Mouse (Mus musculus): Measurements from ENCODE around the gene Cep97.
"Not testable (repeated sequence)": the region's sequence is repeated elsewhere in the genome, so short reads cannot be mapped to it uniquely, and the experiment has no call there.

Gene Cep97

DNA sequence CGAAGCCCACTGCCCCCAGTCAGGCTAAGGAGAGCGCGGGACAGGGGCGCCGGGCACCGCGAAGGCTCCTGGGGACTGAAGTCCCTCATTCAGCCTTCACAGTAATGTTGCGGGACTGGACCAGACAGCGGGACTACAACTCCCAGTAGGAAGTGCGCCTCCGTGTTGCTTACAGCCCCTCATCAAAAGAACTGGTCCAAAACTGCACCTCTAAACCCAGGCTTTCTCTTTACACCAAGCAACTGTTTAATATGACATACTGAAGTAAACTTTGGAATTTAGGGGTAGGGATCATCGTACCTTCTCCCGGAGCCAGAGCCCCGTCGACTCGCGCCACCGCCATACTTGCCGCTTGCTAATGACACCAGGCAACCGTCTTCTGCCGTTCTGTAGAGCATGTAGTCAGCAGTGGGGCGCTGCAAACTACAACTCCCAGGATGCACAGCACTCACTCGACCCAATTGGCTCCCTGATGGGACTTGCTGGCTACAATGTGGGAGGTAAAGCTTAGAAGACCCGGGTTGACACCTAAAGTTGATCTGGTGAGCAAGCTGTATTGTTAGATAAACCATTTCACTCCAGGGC lies at the start of gene Cep97:
Gene Cep97 (minus strand): TSS at position 403 of the 585 bp plus-strand sequence.
- peak; percentile 92 for DNase-seq (ENCODE audit: low read depth, low spot score)

DNA sequence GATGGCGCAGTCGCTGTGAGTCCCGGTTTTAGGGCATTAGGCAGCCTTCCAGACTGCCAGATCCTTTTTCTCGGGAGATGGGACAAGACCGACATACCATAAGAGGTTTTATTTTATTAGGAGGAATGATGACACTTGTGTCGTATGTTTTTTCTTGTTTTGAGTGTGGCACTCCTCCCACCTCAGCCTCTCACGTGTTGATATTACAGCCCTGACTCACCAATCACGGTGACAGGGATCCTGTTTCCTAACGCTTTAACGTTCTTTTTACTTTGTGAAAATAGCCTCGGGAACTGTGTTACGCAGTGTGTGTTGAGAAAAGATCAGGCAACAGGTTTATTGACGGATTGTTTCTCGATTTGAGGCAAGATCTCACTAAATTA lies 40.2 kb upstream of the Cep97 start:
- peak; percentile 28 for DNase-seq (ENCODE audit: low read depth, low spot score)

DNA sequence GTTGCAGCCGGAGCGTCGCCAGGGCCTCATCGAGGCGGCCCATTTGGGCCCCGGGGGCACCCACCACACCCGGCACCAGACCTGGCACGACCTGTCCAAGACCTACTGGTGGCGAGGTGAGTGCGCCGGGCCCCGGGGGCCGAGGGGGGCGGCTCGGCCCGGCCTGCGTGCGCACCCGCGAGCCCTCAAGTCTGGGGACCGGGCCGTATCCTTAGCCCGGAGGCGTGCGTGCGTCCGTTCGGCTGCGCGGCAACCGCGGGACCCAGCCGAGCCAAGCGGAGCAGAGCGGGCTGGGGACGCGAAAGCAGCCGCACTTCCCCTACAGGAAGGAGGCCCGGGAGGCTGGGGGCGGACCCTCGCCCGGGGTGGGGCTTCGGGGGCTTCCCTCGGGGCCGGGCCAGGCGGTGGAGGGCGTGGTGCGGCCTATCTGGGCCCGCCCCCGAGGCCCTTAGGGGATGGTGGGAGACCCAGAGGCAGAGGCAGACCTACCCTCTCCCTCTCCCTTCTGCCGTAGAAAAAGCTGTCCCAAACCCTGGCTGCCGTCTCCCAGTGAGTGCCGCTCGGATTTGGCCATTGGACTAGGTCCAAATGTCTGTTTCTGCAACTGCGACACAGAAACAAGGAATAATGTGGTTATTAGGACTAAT lies 39.7 kb upstream of the Cep97 start:
- peak; percentile 83 for DNase-seq (ENCODE audit: low read depth, low spot score)

DNA sequence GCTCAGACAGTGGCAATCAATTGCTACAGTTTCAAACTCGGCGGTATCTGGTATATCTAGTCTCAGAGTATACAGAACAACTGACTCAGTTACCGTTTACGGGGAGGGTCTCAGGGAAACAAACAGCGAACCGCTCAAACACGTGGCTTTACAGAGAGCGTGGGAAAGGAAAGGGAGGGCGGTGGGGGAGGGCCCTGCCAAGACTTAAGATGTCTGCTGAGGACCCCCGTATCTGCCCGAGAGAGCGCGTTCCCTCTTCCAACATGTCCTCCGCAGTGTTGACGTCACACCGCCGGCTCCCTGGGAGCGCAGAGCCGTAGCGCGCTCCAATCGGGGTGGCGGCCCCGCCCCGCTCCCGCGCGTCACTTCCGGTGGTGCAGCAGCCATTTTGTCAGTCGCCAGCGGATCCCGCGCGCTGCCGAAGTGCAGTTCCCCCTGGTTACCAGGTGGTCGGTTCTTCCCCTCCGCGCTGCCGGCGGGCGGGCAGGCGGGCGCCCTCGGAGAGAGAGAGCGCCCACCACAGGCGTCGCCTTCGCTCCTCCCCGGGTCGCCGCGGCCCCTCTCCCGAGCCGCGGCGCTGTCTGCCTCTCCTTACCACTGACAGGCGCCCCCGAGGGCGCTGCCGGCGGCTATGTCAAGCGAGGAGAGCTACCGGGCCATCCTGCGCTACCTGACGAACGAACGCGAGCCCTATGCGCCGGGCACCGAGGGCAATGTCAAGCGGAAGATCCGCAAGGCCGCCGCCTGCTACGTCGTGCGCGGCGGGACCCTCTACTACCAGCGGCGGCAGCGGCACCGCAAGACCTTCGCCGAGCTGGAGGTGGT lies 39.0 kb upstream of the Cep97 start, which contains the start of gene Zbtb11:
Gene Zbtb11 (plus strand): TSS at position 453 of the 825 bp plus-strand sequence.
- DNase-seq (ENCODE audit: low read depth, low spot score): peak; percentile 100

DNA sequence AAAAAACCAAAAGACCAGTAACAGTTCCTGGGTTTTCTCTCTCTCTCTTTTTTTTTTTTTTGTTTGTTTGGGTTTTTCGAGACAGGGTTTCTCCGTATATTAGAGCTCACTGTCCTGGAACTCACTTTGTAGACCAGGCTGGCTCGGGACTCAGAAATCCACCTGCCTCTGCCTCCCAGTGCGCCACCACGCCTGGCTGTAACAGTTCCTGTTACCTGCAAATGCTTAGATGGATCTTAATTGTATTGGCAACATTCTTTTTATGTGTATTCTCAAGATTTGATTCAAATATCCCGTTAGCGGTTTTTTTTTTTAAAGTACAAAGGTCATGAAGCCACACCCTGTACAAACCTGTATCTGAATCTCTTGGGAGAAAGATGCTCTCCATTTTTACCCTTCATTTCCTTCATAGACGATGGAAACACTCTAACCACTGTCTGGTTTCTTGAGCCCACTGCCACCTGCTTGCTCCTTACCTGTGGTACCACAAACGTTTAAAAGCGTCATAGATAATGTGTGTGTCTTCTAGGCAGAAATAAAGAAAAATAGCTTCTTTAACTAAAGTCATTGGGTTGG lies 38.1 kb upstream of the Cep97 start:
- no peak for DNase-seq (ENCODE audit: low read depth, low spot score)

DNA sequence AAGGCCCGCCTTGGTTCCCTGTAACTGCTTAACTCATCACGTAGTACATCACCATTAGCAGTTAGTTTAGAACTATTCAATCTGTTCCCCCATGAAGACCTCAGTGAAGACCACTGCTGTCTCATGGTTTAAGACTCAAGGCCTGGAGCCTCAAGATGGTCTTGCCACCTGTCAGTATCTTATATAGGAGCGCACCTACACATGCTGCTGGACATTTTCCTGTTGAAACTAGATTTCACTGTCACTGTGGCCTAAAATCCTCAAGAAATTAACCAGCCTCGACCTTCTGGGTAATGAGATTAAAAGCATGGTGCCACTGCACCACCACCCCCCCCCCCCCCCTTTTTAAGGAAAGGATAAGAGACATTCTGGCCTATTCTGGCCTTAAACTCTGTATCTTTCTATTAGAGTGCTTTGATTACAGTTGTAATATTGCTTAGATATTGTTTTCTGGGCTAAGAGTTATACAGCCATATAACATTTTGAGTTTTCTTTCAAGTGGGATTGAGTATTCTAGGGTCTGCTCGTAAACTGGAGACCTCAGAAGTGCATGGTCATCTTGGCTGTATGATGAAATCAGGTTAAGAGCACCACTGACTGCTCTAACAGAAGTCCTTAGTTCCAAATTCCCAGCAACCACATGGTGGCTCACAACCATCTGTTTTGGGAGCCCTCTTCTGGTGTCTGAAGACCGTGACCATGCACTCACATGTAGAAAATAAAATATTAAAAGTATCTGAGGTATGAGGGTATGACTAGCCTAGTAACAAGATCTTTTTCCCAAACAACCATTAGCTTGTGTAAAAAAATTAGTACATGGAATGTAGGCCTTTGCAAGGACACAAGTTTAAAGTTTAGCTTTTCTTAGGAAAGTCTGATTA lies 37.3 kb upstream of the Cep97 start:
- DNase-seq (ENCODE audit: low read depth, low spot score): no peak

DNA sequence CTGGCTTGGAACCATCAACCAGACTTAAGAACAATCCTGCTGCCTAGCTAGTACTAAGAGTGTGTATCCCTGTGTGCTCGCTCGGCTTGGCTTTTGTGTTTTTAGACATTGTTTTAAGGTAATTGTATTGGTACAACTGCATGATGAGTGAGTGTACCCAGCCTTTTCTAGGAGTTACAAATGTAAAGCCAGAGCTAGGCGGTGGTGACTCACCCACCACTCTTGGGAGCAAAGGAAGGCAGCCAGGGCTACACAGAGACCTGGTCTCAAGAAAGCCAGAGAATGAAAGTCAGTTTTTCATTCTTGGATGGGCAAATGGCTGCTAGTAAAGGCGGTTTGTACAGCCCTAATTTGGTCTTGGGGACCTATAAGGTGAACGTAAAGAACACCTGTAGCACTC lies 35.8 kb upstream of the Cep97 start:
- DNase-seq (ENCODE audit: low read depth, low spot score): no peak

DNA sequence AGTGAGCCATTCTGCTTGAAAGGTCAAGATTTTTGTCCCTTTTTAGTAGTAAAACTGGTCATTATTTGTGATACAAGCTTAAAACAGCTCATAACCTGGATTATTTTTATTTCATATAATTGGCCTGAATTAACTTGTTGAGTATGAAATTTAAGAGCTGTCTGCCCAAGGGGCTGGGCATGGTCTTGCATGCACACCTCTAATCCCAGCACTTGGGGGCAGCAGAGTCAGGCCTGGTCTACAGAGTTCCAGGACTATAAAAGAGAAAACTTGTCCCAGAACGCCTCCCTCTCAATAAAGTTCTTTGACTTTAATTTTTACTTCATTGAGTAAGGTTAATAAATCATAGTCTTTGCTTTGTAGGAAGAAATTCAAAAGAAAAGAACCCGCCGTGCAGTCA lies 34.5 kb upstream of the Cep97 start:
- peak; percentile 59 for DNase-seq (ENCODE audit: low read depth, low spot score)

DNA sequence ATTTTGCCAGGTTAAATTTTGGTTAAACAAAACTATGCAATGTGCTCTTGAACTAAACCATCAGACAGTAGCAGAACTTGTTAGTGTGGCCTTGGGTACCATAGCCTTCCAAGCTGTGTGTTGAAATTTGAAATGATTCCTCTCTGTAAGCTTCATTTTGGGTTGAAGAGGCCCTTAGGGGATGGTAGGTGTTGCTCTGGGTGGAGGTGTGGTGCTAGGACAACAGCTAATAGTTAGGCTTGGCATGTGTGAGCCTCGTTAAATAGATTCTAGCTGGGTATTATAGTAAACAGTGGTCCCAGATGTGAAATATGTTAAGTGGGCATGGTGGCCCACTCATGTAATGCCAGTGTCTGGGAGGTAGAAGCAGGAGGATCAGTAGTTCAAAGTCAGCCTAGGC lies 32.6 kb upstream of the Cep97 start:
- no peak for DNase-seq (ENCODE audit: low read depth, low spot score)

DNA sequence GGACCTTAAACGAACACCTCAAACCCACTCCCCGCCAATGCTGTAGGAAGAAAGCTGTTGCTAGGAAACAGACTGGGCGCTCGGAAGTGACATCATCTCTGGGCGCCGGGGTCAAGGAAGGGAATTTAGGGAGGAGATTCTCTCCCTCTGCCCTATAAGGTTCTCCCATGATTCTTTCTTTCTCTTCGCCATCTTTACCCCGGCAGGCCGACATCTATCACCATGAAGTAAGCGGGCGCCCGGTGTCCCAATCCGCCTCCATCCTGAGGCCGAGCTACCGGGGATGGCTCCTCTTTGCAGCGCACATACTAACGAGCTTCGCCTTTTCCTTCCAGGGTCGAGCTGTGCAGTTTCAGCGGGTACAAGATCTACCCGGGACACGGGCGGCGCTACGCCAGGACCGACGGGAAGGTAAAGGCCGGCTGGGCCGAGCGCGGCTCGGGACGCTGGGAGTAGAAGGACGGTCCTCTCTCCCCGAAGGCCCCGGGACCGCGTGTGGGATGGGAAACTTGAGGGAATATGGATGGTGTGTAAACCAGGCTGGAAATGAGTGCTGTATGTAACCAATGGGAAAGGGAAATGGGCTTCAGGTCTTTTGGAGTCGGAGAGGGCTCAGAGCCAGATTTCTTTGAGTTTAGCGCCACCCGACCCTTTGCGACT lies 31.7 kb upstream of the Cep97 start, which contains the start of gene Rpl24:
Gene Rpl24 (plus strand): TSS at position 64 of the 660 bp plus-strand sequence.
- DNase-seq (ENCODE audit: low read depth, low spot score): peak; percentile 95

DNA sequence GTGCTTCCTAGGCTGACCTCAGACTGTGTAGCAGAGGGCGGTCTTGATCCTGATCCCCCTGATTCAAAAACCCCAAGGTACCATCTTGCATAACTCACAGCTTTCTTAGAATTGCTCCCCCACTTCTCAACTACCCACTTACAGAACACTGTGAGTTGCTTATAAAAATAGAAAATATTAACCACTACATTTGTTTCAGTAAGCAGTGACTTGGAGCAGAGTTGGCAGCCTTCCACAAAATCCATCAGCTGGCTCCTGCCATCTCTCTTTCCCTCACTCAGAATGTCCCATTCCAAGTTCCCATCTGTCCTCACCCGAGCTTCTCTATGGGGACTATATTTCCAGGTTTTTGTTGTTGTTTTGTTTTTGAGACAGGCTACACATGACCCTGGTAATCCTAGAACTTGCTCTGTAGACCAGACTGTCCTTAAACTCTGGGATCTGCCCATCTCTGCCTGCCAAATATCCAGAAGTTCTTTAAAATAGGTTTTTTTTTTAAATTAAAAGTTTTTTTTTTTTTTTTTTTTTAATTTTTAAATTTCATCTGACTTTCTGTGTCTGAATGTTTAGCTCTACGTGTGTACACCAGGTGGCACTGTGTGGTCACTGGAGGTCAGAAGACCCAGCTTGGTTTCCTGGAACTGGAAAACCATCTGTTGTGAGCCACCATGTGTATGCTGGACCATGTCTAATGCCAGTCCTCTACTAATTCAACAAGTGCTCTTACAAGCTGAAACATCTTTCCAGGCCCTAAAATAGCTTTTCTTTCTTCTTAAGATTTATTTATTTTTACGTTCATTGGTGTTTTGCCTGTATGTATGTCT lies 29.7 kb upstream of the Cep97 start:
- peak; percentile 39 for DNase-seq (ENCODE audit: low read depth, low spot score)

DNA sequence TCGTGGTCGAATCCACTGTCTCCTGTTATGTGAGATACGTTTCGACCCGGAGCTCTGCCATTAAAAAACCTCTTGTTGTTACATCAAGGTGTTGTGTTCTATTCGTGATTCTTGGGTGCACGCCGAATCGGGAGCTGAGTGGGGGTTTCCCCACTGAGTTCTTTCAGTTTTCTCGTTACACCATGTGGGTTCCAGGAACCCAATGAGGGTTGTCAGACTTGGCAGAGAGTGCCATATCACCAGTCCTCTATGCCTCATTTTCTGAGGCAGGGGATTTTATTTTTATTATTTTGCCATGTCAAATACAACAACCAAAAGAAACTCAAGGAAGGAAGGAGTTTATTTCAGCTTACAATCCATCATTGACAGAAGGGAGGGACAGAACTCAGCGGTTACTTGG lies 28.4 kb upstream of the Cep97 start:
- not testable (repeated sequence) for DNase-seq (ENCODE audit: low read depth, low spot score)

DNA sequence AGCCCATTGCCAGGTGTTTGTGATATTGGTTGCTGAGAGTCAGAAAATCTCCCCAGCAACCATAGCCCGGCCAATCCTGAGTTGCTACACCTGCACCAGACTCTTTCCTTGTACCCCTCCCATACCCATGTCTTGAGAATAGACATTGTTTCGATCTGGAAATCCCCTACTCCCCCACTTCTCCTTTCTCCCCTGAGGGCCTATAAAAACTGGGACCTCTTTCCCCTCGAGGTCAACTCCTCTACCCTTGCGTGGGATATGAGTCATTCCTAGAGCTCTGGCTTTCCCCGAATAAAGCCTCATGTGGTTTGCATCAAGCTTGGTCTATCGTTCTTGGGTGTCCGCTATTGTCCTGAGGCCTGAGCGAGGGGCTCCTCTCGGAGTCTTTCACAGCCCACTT lies 19.5 kb upstream of the Cep97 start:
- not testable (repeated sequence) for DNase-seq (ENCODE audit: low read depth, low spot score)

DNA sequence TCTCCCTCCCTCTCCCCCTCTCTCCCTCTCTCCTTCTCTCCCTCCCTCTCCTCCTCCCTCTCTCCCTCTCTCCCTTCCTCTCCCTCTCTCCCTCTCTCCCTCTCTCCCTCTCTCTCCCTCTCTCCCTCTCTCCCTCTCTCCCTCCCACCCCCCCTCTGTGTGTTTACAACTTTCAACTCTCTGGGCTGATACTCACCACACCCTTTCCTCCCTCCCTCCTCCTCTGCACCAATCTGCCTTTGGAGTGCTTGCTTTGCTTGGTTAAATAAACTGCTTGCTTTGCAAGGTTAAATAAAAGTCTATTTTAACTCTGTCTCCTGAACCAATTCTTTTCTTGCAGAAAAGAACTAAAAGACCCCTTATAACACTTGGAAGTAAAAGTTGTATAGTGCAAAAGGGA lies 18.1 kb upstream of the Cep97 start:
- DNase-seq (ENCODE audit: low read depth, low spot score): no peak

DNA sequence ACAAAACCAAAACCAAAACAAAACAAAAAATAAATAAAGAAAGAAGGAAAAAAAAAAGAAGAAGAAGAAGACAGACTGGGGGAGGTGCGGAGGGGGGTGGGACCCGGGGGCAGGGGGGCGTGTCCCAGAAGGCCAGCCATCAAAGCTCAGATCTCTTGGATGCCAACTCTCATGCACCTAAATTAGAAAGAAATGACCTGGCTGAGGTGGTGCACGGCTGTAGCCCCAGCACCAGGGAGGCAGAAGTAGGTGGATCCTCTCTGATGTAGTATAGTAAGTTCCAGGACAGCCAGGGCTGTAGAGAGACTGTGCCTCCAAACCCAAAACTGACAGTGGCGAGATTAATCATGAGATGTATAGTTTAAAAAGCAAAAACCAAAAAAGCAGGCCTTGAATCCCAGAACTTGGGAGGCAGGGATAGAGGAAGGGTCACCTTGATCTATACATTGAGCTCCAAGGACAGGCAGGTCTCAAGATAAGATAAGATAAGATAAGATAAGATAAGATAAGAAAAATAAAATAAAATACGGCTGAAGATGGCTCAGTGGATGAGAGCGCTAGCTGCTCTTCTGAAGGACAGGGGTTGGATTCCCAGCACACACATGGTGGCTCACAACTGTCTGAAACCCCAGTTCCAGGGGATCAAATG lies 17.1 kb upstream of the Cep97 start:
- DNase-seq (ENCODE audit: low read depth, low spot score): no peak

DNA sequence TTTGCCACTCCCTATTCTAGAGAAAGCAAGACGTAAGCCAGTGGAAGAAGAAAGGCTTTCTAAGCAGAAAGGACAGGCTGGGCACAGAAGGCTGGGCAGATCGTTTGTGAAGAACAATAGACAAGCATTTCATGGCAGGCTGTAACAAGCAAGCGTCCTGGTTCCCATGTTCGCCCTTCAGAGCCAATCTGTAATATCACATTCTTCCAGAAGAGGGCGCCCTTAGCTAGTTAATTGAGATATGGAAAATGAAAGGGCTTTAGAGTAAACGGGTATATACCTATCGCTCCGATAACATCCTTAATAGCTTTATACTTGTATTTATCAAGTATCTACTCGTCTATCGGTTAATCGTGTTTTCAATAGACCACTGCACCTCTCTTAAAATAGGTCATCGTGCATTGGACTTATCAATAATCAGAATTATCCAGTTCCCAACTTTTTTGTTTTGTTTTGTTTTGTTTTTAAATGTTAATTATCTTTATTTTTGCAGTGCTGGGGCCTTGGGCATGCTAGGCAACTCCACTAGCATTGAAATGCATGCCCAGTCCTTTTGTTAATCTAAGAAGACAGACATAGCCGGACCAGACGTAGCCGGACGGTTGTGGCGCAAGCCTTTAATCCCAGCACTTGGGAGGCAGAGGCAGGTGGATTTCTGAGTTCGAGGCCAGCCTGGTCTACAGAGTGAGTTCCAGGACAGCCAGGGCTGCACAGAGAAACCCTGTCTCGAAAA lies 16.5 kb upstream of the Cep97 start:
- DNase-seq (ENCODE audit: low read depth, low spot score): peak; percentile 87

DNA sequence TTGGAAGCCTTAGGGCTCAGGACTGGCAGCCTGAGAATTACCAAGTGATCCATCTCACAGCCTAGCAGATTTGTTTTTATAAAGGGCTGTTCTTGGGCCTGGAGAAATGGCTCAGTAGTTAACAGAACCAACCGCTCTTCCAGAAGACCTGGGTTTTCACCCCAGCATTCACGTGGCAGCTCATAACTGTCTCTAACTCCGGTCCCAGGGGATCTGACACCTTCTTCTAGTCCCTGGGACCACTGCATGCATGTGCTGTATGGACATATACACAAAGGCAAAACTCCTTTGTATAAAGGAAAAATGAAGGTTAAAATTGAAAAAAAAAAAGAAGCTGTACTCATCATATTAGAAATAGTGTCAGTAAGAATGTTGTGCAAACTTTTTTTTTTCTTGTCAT lies 15.8 kb upstream of the Cep97 start:
- DNase-seq (ENCODE audit: low read depth, low spot score): no peak

DNA sequence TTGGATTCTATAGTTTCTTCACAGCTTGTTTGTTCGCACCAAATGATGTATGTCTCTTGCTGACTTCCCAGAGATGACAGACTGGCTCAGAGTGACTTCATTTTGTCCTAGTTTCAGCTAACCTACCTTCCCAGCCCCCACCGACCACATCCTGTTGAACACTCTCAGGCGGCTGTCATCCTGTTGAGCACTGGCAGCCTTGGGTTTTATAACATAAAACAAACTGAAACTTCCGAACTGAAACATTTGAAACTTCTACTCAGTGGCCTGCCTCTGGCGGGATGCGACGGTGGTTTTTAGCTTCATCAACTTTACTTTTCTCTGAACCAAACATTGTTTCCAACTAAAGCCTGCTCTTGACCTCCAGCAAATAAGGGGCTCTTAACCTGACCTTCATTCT lies 14.3 kb upstream of the Cep97 start:
- DNase-seq (ENCODE audit: low read depth, low spot score): no peak

Data from mesoderm, embryonic 11.5 days (tissue).